Mouse (Mus musculus) liver, adult 2 months (tissue): ENCODE measurements around the gene Wnt4. TPM values are rescaled to one million over a fixed set of nuclear protein-coding genes. Genes with fewer than 3 reads are reported as not detected.

ENCODE experiments used
- DNase-seq: peaks from one replicate; pipeline ENCODE4 v3.0.0-alpha.2; 2011; ENCODE audit warnings: low read depth, low spot score; ENCODE audit errors: extremely low read depth
- H3K27ac ChIP-seq: fragments of 200-500 bp; replicated peaks from 2 replicates; pipeline ENCODE4 v1.5.1; 2012; ENCODE audit warnings: low read depth, mild to moderate bottlenecking, control low read depth, inconsistent platforms, low read length; ENCODE audit not compliant: insufficient read depth
- H3K27me3 ChIP-seq: fragments of 200-500 bp; 2 replicates; pipeline ENCODE4 v1.6.1; 2012; ENCODE audit warnings: mild to moderate bottlenecking, moderate library complexity, low read length, inconsistent platforms; ENCODE audit not compliant: control insufficient read depth, insufficient read depth
- H3K36me3 ChIP-seq: fragments of 200-500 bp; 2 replicates; pipeline ENCODE4 v1.6.1; 2012; ENCODE audit warnings: low read length, inconsistent platforms; ENCODE audit not compliant: control insufficient read depth, insufficient read depth
- H3K4me1 ChIP-seq: fragments of 200-500 bp; 2 replicates; pipeline ENCODE4 v1.6.1; 2011; ENCODE audit warnings: low read length; ENCODE audit not compliant: control insufficient read depth, insufficient read depth
- H3K4me3 ChIP-seq: fragments of 200-500 bp; 2 replicates; pipeline ENCODE4 v1.5.1; 2011; ENCODE audit warnings: low read depth, mild to moderate bottlenecking, control low read depth, low read length, moderate library complexity; ENCODE audit not compliant: insufficient read depth
- H3K79me2 ChIP-seq: fragments of 200-500 bp; 2 replicates; pipeline ENCODE4 v1.6.1; 2012; ENCODE audit warnings: inconsistent platforms, mild to moderate bottlenecking, low read length, moderate library complexity; ENCODE audit not compliant: control insufficient read depth, insufficient read depth
- H3K9ac ChIP-seq: fragments of 200-500 bp; 2 replicates; pipeline ENCODE4 v1.6.1; 2012; ENCODE audit warnings: low read depth, mild to moderate bottlenecking, control low read depth, inconsistent platforms, low read length
- CTCF ChIP-seq: fragments of 200-500 bp; IDR thresholded peaks from 2 replicates; pipeline ENCODE4 v1.5.1; 2011; ENCODE audit warnings: low read depth, low read length, control low read depth
- POLR2A ChIP-seq: fragments of 200-500 bp; IDR thresholded peaks from 2 replicates; pipeline ENCODE4 v1.6.1; 2011; ENCODE audit warnings: low read length, control low read depth; ENCODE audit not compliant: insufficient read depth; ENCODE audit errors: extremely low read depth
- WGBS: fragments of 180-500 bp; shearing (Covaris S2); methylation state at CpG from one replicate; pipeline ENCODE4 v1.1.7; 2018; 5-methylcytosine and 5-hydroxymethylcytosine counted together
- polyA plus RNA-seq: library from polyadenylated mRNA; depleted of rRNA; stranded (reverse); fragments of >200 nt; gene quantifications from 2 replicates; pipeline ENCODE4 v1.2.3, GENCODE M21; 2012
- total RNA-seq: library from RNA; depleted of rRNA; stranded (reverse); fragments of >200 nt; gene quantifications from 2 replicates; pipeline ENCODE4 v1.2.3, GENCODE M21; 2014

Gene Wnt4
- total and polyA plus RNA-seq, 2 experiments = 0.46 to 0.80 TPM

DNA sequence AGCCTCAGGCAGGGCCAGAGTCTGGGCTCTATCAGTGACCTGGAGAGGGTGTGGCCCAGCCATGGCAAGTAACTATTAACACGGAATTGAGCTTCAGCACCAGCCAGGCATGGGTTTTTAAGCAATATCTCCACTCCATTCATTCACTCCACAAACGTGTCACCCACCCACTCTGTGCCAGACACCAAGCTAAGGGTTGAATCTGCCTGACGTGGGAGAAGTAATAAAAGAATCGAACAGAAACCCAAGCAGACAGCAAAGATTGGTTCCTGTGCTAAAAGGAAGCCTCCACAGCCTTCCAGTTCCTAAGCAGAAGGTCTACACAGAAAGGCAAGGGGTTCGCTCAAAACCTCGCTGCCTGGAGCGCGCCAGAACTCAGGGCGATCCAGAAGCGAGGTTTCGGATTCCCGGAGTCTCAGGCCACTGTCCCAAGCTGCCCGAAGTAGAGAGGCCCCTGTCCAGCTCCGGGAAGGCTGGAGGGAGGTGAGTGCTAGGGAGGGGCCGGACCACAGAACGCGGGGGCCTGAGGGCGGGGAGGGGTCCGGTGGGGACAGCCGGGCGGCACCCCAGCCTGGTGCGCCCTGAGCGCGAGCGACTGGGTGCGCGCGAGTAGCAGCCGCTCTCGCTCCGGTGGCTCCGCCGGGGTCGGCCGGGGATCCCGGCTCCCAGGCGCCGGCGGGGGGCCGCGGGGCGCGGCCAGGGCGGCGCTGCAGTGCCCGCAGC, 685 bp upstream of the Wnt4 start:
- H3K4me3 ChIP-seq = peak overlapping the region; percentile 45; the same call in 1 of the 2 replicates
- peaks cover 14% of the 10 kb centered on the region for H3K27me3 ChIP-seq
- no peaks in the 10 kb centered on the region for H3K79me2 ChIP-seq
- H3K27ac ChIP-seq = no peak overlapping the region
- H3K9ac ChIP-seq = peak overlapping the region; percentile 35
- no peak for TF ChIP-seq CTCF
- no peak for TF ChIP-seq POLR2A
- H3K36me3 ChIP-seq = no peaks in the 10 kb centered on the region
- no peak for DNase-seq
- H3K4me1 ChIP-seq = no peaks in the 10 kb centered on the region
- 4% methylated on average over 44 of the region's 46 CpGs for WGBS

DNA sequence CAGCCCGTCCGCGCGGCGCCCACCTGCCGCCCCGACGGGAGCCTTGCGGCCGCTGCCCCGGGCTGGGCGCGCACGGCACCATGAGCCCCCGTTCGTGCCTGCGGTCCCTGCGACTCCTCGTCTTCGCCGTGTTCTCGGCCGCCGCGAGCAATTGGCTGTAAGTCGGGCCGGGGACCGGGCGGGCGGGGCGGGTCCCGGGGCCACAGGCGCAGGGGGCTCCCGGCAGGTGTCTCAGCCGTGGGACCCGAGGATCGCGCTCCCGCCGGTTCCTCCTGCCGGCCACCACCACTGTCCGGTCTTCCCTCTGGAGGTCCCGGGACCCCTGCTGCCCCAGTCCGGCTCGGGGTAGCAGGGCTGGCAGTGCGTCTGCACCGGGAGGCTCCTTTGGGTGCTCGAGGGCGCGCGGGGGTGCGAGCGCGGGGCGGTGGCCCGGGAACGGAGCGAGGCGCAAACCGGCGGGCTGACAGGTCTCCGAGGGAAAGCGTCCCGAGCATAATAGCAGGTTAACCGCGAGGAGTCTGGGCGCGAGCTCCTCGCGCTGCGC, 383 bp downstream of the Wnt4 start:
- Histone ChIP-seq H3K27me3 (peaks cover 14% of the 10 kb centered on the region), H3K4me1 (no peaks in the 10 kb centered on the region), H3K79me2 (no peaks in the 10 kb centered on the region), H3K27ac (no peak overlapping the region), H3K4me3 (peak overlapping the region; percentile 46; the same call in 1 of the 2 replicates), H3K9ac (peak overlapping the region; percentile 56), H3K36me3 (no peaks in the 10 kb centered on the region)
- 5% methylated on average over 59 of the region's 71 CpGs for WGBS
- no peak for DNase-seq
- TF ChIP-seq POLR2A (no peak), CTCF (no peak)

DNA sequence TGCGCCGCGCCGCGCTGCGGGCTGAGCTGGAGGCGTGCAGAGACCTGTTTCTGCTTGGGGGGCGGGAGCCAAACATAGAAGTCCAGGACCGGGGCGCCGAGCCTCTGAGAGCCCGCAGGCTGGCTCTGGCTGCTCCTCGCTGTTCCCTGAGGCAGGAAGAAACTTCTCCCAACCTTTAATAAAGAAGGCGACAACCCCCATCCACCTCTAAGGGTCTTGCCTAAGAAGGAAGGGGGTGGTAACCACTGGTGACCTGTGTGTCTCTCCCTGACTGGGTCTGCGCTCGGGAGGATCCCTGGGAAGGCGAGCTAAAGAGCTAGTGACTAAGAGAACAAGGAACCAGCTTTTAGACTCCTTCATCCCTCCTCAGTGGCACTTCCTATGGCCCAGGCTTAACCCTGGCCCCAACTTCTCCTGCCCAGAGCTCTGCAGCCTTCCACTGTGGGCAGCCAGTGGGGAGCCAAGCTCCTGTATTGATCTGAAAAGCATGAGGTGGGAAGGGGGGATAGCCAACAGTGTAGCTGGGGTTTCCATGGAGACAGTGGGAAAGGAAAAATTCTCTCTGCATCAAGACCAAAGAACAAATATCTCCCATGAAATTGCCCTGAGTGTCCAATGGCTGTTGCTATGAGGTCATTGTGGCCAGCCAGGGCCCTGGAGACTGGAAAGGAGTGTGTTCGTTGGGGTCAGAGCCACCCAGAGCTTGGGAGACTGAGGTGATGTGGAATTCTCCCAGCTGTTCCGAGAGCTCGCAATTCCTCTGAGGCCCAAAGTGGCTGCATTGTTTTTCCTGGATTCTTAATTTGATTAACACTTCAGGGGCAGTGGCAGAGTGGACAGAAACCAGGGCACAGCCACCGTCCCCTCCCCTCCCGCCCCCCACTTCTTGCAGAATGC, 1.1 kb downstream of the Wnt4 start:
- Histone ChIP-seq H3K36me3 (no peaks in the 10 kb centered on the region), H3K4me1 (no peaks in the 10 kb centered on the region), H3K4me3 (peak overlapping the region; percentile 46; the same call in 1 of the 2 replicates), H3K9ac (peak overlapping the region; percentile 37; the same call in 1 of the 2 replicates), H3K79me2 (no peaks in the 10 kb centered on the region), H3K27ac (no peak overlapping the region), H3K27me3 (peaks cover 14% of the 10 kb centered on the region)
- no peak for DNase-seq
- 14% methylated on average over 22 of the region's 22 CpGs for WGBS
- TF ChIP-seq POLR2A (no peak), CTCF (no peak)

DNA sequence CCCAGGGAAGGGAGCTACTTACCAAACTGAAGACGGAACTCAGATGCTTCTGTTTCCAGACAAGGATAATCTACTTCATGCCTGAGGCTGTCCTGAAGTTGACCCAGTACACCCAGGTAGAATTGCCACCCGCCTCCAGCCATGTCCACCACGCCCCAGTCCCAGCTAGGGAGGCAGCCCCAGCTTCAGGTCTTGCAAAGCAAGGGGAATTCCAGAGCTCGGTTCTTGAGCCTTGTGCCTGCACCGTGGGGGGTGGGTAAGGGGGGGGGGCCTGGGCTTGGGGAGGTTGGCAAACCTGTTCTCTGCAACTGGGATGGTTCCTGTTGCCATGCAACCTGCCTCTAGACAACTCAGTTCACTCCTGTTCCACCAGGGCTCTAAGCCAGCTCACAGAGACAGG, 2.1 kb downstream of the Wnt4 start:
- peaks cover 14% of the 10 kb centered on the region for H3K27me3 ChIP-seq
- DNase-seq = no peak
- no peak overlapping the region for H3K27ac ChIP-seq
- no peaks in the 10 kb centered on the region for H3K4me1 ChIP-seq
- TF ChIP-seq CTCF = no peak
- no peak for TF ChIP-seq POLR2A
- no peaks in the 10 kb centered on the region for H3K79me2 ChIP-seq
- H3K4me3 ChIP-seq = no peak overlapping the region
- no peak overlapping the region for H3K9ac ChIP-seq
- no peaks in the 10 kb centered on the region for H3K36me3 ChIP-seq
- 51% methylated on average over 5 of the region's 5 CpGs for WGBS

DNA sequence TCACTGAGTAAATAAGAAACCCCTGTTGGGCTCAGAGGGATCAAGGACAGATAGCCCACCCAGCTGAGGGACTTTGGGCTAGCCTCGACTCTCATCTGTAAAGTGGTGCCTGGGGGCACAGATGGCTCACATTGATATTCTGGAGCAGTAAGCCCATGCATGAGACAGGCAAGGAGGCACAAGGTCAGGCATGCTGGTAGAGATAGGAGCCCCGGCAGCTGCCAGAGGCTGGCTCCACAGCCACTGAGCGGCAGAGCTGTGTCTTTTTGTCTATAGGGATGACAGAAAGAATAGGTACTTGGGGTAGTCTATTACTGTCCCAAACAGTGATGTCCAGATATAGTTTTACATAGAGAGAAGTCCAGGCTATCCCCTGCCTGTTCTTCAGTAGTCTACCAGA, 4.0 kb downstream of the Wnt4 start:
- WGBS = 73% methylated on average over 3 of the region's 3 CpGs
- DNase-seq = no peak
- no peaks in the 10 kb centered on the region for H3K4me1 ChIP-seq
- H3K4me3 ChIP-seq = no peak overlapping the region
- no peaks in the 10 kb centered on the region for H3K79me2 ChIP-seq
- no peaks in the 10 kb centered on the region for H3K36me3 ChIP-seq
- peaks cover 14% of the 10 kb centered on the region for H3K27me3 ChIP-seq
- TF ChIP-seq POLR2A (no peak), CTCF (no peak)
- H3K9ac ChIP-seq = no peak overlapping the region
- no peak overlapping the region for H3K27ac ChIP-seq
